Mouse (Mus musculus) thymus, postnatal 14 days (tissue): Measurements from ENCODE around the gene Cc2d1a.

ENCODE experiments used
- DNase-seq: peaks from one replicate; pipeline ENCODE4 v3.0.0; 2021

Cc2d1a gene

GRCm38 (mm10) chr8:84176560-84176959 lies 28.8 kb upstream of the Cc2d1a start:
- DNase-seq, result peak; percentile 48

DNA sequence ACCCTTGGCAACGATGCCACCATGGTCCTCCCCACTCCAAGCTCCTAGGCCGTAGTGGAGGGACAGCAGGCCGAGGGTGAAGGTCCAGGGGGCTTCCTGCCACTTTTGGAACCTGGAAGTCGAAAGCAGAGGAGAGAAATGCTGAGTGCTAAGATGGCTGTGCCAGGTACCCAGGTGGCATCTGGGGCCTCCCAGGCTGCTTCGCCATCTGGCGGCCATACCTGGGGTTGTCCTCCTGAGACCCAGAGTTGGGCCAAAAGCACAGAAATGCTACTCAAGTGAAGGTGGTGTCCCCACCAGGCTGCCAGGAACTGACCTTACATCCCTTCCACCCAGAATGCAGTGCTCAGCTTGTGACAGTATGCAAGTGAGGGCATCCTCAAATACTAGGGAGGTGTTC lies 26.1 kb upstream of the Cc2d1a start:
- DNase-seq, result peak; percentile 53

- no peak for DNase-seq
These were observed 22.4 kb upstream of the Cc2d1a start for GRCm38 (mm10) chr8:84170096-84170495.

DNA sequence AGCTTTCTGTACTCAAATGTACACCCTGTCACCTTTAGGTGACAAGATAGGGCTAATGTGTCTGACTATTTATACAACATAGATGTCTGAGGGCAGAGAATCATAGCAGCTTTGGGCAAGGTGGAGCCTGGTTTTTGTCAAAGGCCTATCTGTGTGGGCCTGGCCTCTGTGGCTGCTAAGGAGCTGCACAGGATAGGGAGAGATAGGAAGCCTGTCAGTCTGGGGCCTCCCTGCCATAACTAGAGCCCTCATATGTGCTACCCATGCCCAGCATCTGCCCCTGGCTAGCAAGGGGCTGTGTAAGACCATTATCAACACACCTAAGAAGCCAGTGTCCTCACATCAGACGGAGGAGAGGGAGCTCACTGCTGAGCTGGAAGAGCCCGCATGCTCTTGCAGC lies 20.0 kb upstream of the Cc2d1a start:
- no peak for DNase-seq

- DNase-seq, result no peak
These were observed 9.9 kb upstream of the Cc2d1a start for GRCm38 (mm10) chr8:84157620-84158019.

DNA sequence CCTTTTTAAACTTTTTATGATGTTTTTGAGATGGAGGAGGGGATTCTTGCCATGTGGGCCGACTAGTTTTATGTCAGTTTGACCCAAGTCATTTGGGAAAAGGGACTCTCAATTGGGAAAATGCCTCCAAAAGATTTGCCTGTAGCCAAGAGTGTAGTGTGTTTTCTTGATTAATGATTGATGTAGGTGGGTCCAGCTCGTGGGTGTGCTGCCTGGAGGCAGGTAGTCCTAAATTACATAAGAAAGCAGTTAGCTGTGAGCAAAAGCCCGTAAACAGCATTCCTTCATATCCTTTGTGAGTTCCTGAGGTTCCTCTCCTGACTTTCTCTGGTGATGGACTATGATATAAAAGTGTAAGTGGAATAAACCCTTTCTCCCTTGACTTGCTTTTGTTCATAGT lies 1.4 kb upstream of the Cc2d1a start:
- no peak for DNase-seq

DNA sequence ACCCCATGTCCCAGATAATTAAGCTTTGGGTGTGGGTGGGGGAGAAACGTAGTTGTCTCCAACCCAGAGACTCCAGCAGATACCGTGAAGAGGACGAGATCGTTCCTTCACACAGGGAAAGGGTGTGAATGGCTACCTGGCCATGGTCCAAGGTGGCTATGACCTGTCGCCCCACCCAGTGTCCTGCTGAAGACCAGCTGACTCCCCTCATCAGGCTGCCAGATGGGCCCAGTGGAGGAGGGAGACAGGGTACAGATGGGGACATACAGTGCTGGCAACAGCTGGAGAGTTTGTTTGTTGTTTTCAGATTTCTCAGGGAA lies 755 bp upstream of the Cc2d1a start:
- no peak for DNase-seq

- no peak for DNase-seq
These were observed 391 bp downstream of the Cc2d1a start for GRCm38 (mm10) chr8:84147324-84147766.

GRCm38 (mm10) chr8:84144636-84145245 lies 3.0 kb downstream of the Cc2d1a start:
- DNase-seq, result no peak

GRCm38 (mm10) chr8:84140838-84141237 lies 6.9 kb downstream of the Cc2d1a start:
- DNase-seq, result no peak

- no peak for DNase-seq
These were observed 9.9 kb downstream of the Cc2d1a start for GRCm38 (mm10) chr8:84137848-84138247.

DNA sequence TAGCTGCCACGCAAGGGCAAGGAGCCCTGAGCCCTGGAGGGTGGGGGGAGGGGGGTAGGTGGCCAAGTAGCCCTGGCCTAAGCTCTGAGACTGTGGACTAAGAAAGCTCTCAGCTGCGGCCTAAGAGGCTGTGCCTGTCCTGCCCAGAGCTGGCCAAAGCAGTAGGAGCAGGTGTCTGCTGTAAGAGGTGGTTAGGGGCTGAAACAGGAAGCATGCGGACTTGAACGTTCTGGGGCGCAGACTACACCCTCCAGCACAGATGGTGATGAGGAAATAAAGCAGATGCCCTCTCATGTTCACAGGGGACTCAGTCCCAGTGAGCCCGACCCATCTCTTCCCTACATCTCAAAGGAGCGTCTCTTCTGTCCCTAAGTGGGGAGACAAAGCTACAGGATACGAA lies 15.5 kb downstream of the Cc2d1a start:
- DNase-seq, result peak; percentile 36

- DNase-seq, result no peak
These were observed 16.9 kb downstream of the Cc2d1a start for GRCm38 (mm10) chr8:84130806-84131205.

DNA sequence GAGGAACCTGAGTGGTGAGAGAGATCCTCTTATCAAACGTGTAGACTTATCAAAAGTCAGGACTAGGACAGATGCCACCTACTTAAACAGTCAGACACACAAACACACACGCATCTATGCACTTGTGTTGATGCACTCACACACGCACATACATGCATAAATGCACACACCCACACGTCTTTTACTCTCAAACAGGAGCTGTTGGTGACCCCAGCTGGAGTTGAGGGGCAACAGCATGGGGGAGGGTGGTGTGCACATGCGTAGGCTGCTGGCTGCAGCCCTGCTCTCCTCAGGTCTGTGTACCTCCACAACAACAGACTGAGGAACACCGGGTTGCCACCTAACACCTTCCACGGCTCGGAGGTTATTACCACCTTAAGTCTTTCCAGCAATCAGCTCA lies 19.5 kb downstream of the Cc2d1a start:
- peak; percentile 73 for DNase-seq

- DNase-seq, result peak; percentile 79
These were observed 20.4 kb downstream of the Cc2d1a start for GRCm38 (mm10) chr8:84127202-84127901.

DNA sequence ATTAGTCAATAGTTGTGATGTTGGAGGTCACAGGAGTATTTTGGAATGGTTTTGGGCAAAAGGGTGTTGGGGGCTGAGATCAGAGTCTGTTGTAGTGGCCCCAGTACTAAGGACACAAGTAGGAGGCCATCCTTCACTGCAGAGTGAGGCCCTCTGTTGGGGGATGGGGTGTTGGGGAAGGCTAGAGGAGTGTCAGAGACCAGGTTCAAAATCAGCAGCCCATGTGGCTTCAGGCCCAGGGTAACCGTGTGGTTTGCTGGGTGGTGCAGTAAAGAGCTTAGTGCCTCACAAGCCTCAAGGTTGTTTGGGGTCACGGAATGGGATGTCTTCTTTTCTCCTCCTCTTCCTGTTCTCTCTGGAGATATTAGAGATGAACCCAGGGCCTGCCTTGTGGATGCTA lies 21.0 kb downstream of the Cc2d1a start:
- DNase-seq, result peak; percentile 35

DNA sequence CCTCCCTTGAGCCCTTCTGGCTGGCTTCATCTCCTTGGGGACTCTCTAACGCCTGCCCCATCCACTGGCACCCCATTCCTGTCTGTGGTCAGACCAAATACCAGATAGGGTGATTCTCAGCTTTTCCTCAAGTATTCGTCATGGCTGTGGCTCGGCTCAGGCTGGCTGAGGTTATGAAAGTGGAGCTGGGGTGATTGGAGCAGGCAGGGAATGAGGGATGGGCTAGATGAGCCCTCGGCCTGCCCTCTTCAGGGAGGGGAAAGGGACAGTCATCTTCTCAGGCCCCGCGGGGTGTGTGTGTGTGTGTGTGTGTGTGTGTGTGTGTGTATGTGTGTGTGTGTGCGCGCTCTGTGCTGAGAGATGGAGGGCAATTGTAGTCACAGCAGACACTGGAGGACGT lies 22.1 kb downstream of the Cc2d1a start, which contains the start of gene Podnl1:
Gene Podnl1 (plus strand): TSS at position 334 of the 400 bp plus-strand sequence.
- DNase-seq, result no peak

DNA sequence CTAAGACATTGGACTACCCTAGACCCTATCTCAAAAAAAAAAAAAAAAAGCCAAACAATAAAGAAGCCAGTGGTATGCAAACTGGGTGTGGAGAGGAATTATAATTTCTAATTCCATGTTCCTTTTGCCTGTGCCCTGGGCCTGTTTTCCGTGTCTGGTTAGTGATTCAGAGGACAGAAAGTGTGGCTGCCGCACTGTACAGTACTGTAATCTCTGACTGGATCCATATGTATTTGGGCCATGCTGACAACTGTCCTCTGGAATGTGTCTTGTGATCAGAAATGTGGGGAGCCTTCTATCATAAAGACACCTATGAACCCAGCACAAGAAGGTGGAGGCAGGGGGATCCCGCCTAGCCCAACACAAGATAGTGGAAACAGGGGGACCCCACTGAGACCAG lies 25.6 kb downstream of the Cc2d1a start:
- DNase-seq, result no peak

DNA sequence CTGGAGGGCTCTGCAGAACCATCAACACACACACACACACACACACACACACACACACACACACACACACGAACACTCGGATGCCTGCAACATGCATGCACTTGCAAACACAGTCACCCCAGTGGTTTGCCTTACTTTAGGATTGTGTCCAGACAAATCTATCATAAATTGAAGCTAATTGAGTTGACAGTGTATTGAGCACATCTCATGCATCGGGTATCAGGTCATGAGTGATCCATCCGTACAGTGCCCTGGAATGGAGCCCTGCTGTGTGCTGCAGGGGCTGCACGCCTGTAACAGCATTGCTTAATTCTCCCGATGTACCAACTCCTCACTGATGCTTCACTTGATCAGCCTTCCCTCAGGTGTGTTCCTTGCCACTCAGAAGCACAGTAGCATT lies 32.1 kb downstream of the Cc2d1a start:
- no peak for DNase-seq

DNA sequence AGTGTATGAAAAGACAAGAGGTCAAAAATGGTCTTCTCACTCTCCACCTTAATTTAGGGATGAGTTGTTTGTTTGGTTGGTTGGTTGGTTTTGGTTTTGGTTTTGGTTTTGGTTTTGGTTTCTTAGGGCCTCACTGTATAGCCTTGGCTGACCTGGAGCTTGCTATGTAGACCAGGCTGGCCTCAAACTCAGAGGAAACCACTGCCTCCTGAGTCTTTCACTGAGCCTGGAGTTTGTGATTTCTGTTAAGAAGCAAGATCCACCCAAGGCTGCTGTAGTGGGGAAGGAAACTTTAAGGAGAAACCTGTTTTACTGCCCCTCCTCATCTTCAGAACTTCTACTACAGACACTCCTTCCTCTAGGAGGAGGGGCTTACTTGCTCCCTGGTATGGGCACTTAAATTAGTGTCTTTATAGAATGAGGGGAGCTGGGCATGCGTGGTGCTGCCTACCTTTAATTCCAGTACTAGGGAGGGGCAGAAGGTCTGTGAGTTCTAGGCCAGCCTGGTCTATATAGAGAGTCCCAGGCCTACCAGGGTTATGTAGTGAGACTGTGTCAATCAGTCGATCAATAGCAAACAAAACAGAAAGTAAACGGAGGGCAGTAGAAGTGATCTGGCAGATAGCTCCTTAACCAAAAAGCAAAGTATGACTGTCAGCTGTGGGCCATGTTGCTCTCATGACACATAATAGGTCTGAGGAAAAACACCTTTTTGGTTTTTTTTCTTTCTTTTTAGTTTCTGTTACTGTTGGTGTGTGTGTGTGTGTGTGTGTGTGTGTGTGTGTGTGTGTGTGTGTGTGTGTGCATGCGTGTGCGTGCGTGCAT lies 41.3 kb downstream of the Cc2d1a start:
- no peak for DNase-seq

- no peak for DNase-seq
These were observed 42.1 kb downstream of the Cc2d1a start for GRCm38 (mm10) chr8:84105676-84106075.

GRCm38 (mm10) chr8:84104697-84105609 lies 42.8 kb downstream of the Cc2d1a start, which contains the start of gene Dcaf15:
Gene Dcaf15, minus strand, starts transcription at chr8:84104768.
- peak; percentile 99 for DNase-seq

DNA sequence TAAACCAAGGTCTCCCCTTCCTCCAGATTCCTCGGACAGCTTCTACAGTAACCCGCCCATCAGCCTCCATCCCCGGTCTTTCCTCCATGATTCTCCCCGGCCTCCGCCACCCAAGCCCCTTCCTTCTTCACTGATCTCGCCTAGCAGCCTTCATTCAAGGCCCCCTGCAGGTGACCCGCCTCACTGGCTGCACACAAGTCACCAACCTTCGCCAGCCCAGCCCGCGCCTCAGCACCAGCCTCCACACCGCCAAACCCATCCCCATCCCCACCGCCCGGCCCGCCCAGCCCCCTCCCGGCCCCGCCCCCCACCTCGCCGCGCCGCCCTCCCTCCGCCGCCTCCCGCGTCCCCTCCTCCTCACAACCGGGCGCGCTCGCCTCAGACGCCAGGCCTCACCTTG lies 43.5 kb downstream of the Cc2d1a start:
- DNase-seq, result peak; percentile 91
